Mouse (Mus musculus): ENCODE results near the gene Irgq. TPM values are rescaled to one million over a fixed set of nuclear protein-coding genes. Genes with fewer than 3 reads are reported as not detected.
A peak's percentile ranks its signal among the peaks of the same experiment; 100 is the strongest.

Irgq gene
- polyA plus RNA-seq, 1 experiment = 16.5 TPM

DNA sequence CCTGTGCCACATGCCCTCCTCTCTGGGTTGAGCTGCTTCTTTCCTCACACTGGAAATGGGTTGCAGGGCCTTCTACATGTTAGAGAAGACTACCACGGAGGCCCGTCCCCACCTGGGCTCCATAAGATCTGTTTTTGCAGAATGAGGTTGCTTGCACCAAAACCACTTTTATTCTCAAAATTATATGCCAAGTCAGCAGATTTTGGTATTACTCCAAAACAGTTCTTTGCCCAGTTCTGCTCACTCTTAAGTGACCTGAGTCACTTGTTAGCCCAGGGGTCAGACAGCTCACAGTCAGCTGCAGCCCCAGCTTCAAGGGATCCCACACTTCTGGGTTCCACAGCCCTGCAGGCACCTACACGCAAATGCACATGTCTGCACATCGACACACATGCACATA lies 31.0 kb downstream of the Irgq start:
- Histone ChIP-seq H3K4me1 (ENCODE audit: control insufficient read depth, insufficient read depth, low read length) (no peaks in the 10 kb centered on the region), H3K4me3 (replicated peaks; ENCODE audit: extremely low read depth, low read depth, low read length) (no peak overlapping the region)
- DNase-seq = no peak
- WGBS = 81% methylated on average over 4 of the region's 4 CpGs
- TF ChIP-seq POLR2A (IDR thresholded peaks at IDR 0.05; ENCODE audit: borderline replicate concordance, extremely low read depth, low read depth, low read length) (no peak), CTCF (IDR thresholded peaks at IDR 0.05; ENCODE audit: insufficient read depth, low read length) (no peak)

DNA sequence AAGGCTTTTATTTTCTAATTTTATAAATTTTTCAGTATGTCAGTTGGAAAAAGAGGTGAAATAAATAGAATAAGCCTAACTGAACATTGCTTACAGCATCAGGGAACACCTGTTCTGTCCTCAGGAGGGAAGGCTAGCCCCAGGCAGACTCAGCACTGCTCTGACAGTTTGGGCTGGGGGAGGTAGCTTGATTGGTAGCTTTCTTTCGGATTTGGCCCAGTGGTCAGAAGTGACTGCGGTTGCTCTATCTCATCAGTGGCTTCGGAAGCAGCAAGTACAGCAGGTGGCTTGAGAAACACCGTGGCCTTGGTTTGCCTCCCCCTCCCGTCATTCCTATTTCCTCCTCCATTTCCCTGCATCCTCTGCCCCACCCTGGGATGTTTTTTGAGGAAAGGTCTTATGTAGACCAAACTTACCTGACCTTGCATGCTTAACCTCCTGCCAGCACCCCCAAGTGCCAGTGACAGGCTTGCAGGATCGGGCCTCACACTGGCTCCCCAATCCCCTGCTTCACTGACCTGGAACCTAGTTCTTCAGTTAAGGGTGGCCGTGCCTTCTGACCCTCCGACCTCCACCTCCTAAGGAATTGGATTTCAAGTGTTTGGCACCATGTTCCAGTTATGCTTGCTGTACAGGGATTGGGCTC lies 32.8 kb downstream of the Irgq start:
- Histone ChIP-seq H3K4me1 (ENCODE audit: control insufficient read depth, insufficient read depth, low read length) (no peaks in the 10 kb centered on the region), H3K4me3 (replicated peaks; ENCODE audit: extremely low read depth, low read depth, low read length) (no peak overlapping the region)
- TF ChIP-seq CTCF (IDR thresholded peaks at IDR 0.05; ENCODE audit: insufficient read depth, low read length) (no peak), POLR2A (IDR thresholded peaks at IDR 0.05; ENCODE audit: borderline replicate concordance, extremely low read depth, low read depth, low read length) (no peak)
- 84% methylated on average over 8 of the region's 8 CpGs for WGBS
- no peak for DNase-seq

DNA sequence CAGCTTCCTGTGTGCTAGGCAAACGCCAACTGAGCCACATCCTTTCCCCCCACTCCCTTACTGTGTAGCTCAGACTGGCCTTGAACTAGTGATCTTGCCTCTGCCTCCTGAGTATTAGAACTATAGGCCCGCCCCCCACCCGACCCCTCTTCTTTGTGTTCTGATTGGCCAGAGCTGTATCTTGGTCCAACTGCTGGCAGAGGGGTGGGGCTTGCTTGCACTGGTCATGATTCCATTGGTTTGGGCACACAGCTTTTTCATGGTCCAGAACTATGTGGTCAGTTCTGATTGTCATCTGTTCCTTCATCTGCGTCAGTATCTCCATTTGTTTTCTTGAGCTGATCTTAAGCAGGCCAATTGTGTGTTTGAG lies 33.3 kb downstream of the Irgq start:
- TF ChIP-seq POLR2A (IDR thresholded peaks at IDR 0.05; ENCODE audit: borderline replicate concordance, extremely low read depth, low read depth, low read length) (no peak), CTCF (IDR thresholded peaks at IDR 0.05; ENCODE audit: insufficient read depth, low read length) (no peak)
- no peak for DNase-seq
- no peaks in the 10 kb centered on the region for H3K4me1 ChIP-seq (ENCODE audit: control insufficient read depth, insufficient read depth, low read length)
- WGBS = 88% methylated on average over 4 of the region's 4 CpGs
- no peak overlapping the region for H3K4me3 ChIP-seq (replicated peaks; ENCODE audit: extremely low read depth, low read depth, low read length)

DNA sequence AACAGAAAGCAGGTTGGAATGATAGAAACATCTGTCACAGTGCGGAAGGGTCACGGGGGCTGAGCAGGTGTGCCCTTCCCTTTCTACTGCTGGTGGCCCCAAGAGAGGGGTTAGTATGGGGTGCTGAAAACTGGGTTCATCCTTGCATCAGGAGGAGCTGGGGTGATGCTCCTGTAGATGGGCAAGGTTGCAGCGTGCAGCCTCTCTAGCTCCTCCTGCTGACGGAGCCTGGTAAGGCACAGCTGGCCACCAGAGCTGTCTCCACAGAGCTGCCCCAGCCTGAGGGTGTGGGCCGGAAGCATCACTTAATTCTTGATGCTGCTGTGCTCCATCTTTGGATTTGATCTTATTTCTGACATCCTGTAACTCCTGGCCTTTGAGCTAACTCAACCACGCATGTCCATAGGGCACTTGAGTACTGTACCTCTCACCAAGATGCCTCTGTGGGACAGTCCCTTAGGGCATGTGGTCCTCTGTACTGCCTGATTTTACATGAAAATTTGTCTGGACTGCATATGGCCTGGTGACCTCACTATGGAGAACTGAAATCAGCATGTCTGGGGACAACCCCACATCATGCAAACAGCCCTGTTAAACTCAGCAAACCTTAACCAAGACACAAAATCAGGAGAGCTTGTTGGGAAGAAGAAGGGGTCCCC lies 34.2 kb downstream of the Irgq start:
- 59% methylated on average over 6 of the region's 6 CpGs for WGBS
- no peak for TF ChIP-seq POLR2A (IDR thresholded peaks at IDR 0.05; ENCODE audit: borderline replicate concordance, extremely low read depth, low read depth, low read length)
- peak; percentile 94 for TF ChIP-seq CTCF (IDR thresholded peaks at IDR 0.05; ENCODE audit: insufficient read depth, low read length)
- DNase-seq = peak; percentile 71
- H3K4me1 ChIP-seq (ENCODE audit: control insufficient read depth, insufficient read depth, low read length) = no peaks in the 10 kb centered on the region
- H3K4me3 ChIP-seq (replicated peaks; ENCODE audit: extremely low read depth, low read depth, low read length) = no peak overlapping the region

DNA sequence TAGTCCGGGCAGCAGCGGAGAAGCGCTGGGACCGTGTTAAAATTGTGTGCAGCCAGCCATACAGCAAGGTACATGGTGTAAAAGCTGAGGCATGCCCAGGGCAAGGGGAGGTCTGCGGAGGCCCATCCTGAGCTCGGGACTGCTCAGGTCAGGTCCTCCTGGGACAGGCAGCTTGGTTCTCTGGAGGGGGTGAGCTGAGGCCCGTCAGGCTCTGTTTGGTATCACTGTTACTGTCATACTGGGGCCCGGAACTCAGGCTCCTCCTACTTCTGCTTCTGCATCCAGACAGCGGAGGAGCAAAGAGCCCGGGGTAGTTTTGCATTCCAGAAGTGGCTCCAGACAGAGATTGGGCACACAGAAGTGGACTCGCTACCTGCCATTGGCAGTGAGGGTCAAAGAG lies 35.1 kb downstream of the Irgq start:
- no peak for DNase-seq
- WGBS = 94% methylated on average over 11 of the region's 11 CpGs
- Histone ChIP-seq H3K4me1 (ENCODE audit: control insufficient read depth, insufficient read depth, low read length) (no peaks in the 10 kb centered on the region), H3K4me3 (replicated peaks; ENCODE audit: extremely low read depth, low read depth, low read length) (no peak overlapping the region)
- no peak for TF ChIP-seq POLR2A (IDR thresholded peaks at IDR 0.05; ENCODE audit: borderline replicate concordance, extremely low read depth, low read depth, low read length)
- TF ChIP-seq CTCF (IDR thresholded peaks at IDR 0.05; ENCODE audit: insufficient read depth, low read length) = no peak

DNA sequence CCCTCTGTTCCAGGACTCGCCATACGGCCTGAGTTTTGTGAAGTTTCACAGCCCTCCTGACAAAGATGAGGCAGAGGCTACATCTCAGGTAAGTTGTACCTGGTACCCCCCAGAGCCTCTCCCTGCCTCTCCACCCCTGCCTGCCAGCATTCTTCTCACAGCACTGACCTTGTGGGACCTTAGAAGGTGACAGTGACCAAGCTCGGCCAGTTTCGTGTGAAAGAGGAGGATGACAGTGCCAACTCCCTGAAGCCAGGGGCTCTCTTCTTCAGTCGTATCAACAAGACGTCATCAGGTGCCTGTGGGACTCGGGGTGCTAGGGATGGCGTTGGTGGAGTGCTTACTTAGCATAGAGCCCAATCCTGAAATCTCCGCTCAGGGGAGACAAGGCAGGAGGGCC lies 35.7 kb downstream of the Irgq start:
- no peaks in the 10 kb centered on the region for H3K4me1 ChIP-seq (ENCODE audit: control insufficient read depth, insufficient read depth, low read length)
- no peak overlapping the region for H3K4me3 ChIP-seq (replicated peaks; ENCODE audit: extremely low read depth, low read depth, low read length)
- no peak for DNase-seq
- 93% methylated on average over 9 of the region's 9 CpGs for WGBS
- TF ChIP-seq CTCF (IDR thresholded peaks at IDR 0.05; ENCODE audit: insufficient read depth, low read length) (no peak), POLR2A (IDR thresholded peaks at IDR 0.05; ENCODE audit: borderline replicate concordance, extremely low read depth, low read depth, low read length) (no peak)

DNA sequence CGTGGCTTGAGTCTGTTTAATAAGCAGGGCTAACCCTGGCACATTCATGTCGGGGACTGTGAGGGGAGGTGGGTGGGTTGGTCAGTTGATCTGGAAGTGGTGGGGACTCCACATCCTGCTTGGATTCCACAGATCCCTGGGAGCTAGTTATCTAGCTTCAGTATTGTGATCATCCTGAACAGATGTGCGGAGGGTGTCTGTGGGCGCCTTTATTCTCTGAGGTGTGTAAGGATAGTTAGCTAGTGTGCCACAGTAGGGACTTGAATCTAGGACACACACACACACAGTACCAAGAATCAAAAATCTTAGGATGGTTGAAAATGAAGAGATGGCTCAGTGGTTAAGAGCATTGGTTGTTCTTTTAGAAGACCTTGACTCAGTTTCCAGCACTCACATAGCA lies 38.0 kb downstream of the Irgq start:
- Histone ChIP-seq H3K4me3 (replicated peaks; ENCODE audit: extremely low read depth, low read depth, low read length) (no peak overlapping the region), H3K4me1 (ENCODE audit: control insufficient read depth, insufficient read depth, low read length) (no peaks in the 10 kb centered on the region)
- DNase-seq = no peak
- TF ChIP-seq POLR2A (IDR thresholded peaks at IDR 0.05; ENCODE audit: borderline replicate concordance, extremely low read depth, low read depth, low read length) (no peak), CTCF (IDR thresholded peaks at IDR 0.05; ENCODE audit: insufficient read depth, low read length) (no peak)
- 87% methylated on average over 4 of the region's 4 CpGs for WGBS

DNA sequence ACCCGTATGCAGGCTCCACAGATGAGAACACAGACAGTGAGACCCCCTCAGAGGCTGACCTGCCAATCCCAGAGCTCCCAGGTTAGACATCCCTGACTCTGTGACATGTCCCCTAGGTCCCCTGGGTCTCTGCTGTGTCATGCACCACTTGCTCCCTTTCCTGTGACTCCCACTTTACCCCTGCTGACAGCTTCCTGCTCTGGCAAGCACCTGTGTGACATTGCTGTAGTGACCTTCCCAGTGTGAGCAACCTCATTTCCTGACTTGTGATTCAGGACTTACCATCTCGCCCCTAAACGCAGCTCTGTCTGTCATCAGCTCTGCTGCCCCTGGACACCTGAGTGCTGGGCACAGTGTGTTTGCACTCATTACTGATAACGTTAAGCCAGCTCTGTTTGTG lies 40.6 kb downstream of the Irgq start:
- Histone ChIP-seq H3K4me3 (replicated peaks; ENCODE audit: extremely low read depth, low read depth, low read length) (no peak overlapping the region), H3K4me1 (ENCODE audit: control insufficient read depth, insufficient read depth, low read length) (no peaks in the 10 kb centered on the region)
- TF ChIP-seq POLR2A (IDR thresholded peaks at IDR 0.05; ENCODE audit: borderline replicate concordance, extremely low read depth, low read depth, low read length) (no peak), CTCF (IDR thresholded peaks at IDR 0.05; ENCODE audit: insufficient read depth, low read length) (no peak)
- 80% methylated on average over 4 of the region's 4 CpGs for WGBS
- DNase-seq = no peak

DNA sequence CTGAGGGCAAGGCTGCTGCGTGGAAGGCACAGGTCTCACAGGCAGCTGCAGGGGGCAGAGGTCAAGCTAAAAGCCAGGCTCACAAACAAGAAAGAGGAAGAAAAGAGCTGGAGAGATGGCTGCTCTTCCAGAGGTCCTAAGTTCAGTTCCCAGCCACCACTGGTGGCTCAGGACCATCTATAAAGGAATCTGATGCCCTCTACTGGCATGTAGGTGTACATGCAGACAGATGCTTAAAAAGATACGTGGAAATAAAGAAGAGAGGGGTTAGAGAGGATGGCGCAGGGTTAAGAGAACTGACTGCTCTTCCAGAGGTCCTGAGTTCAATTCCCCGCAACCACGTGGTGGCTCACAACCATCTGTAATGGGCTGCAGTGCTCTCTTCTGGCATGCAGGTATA lies 42.0 kb downstream of the Irgq start:
- Histone ChIP-seq H3K4me3 (replicated peaks; ENCODE audit: extremely low read depth, low read depth, low read length) (no peak overlapping the region), H3K4me1 (ENCODE audit: control insufficient read depth, insufficient read depth, low read length) (no peaks in the 10 kb centered on the region)
- TF ChIP-seq POLR2A (IDR thresholded peaks at IDR 0.05; ENCODE audit: borderline replicate concordance, extremely low read depth, low read depth, low read length) = no peak
- TF ChIP-seq CTCF (IDR thresholded peaks at IDR 0.05; ENCODE audit: insufficient read depth, low read length) = no peak
- whole genome bisulfite sequencing = 62% methylated on average over 5 of the region's 5 CpGs
- no peak for DNase-seq

DNA sequence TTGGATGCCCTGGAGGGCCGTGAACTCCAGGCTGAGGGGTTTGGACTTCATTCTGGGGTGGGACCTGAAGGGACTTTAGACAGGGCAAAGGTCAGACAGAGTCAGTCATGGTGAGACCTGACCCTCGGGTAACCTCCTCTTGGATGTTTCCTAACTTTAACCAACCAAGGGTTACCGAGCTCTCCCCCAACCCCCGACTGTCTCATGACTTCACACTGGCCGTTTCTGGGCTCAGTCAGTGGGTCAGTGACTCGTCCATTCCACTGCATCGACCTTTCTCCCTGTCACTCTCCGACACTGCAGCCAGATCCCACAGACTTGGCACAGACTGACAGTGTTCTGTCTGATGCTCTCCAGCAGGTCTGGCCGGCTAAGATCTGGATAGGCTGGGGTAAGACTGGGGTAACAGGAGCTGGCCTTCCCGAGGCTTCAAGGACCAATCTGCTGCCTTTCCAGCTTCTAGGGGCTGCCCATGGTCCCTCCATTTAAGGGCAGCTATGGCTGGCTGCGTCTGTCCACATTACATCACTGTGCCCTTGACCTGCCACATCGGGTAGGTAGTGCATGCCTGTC lies 43.8 kb downstream of the Irgq start:
- DNase-seq = no peak
- Histone ChIP-seq H3K4me1 (ENCODE audit: control insufficient read depth, insufficient read depth, low read length) (no peaks in the 10 kb centered on the region), H3K4me3 (replicated peaks; ENCODE audit: extremely low read depth, low read depth, low read length) (no peak overlapping the region)
- WGBS = 48% methylated on average over 12 of the region's 12 CpGs
- TF ChIP-seq CTCF (IDR thresholded peaks at IDR 0.05; ENCODE audit: insufficient read depth, low read length) (no peak), POLR2A (IDR thresholded peaks at IDR 0.05; ENCODE audit: borderline replicate concordance, extremely low read depth, low read depth, low read length) (no peak)
